Mouse (Mus musculus): Measurements from ENCODE around the gene Eif3g. TPM values are rescaled to one million over a fixed set of nuclear protein-coding genes. Genes with fewer than 3 reads are reported as not detected.

The Eif3g gene
- total and polyA plus RNA-seq, 2 experiments from 2014 or later = 95.7 to 232 TPM

- H3K27ac ChIP-seq (ENCODE audit: low read depth, low read length) = no peak overlapping the region
- H3K4me3 ChIP-seq (ENCODE audit: low read depth, low read length) = no peak overlapping the region
- H3K4me1 ChIP-seq (ENCODE audit: insufficient read depth, low read length) = peaks cover 3% of the 10 kb centered on the region; the same call in 1 of the 2 replicates
- no peaks in the 10 kb centered on the region for H3K27me3 ChIP-seq (ENCODE audit: insufficient read depth, low read length)
- no peak for TF ChIP-seq CTCF (IDR thresholded peaks at IDR 0.05)
- no peak overlapping the region for H3K9ac ChIP-seq (replicated peaks; ENCODE audit: low read length, poor library complexity, severe bottlenecking)
- peaks cover 15% of the 10 kb centered on the region for H3K36me3 ChIP-seq (ENCODE audit: insufficient read depth, low read length)
- no peak for DNase-seq (ENCODE audit: low spot score)
- no peaks in the 10 kb centered on the region for H3K9me3 ChIP-seq (ENCODE audit: low read length)
- H3K4me2 ChIP-seq (ENCODE audit: low read depth, low read length, poor library complexity, severe bottlenecking) = no peak overlapping the region
- no peak for ATAC-seq (ENCODE audit: low FRiP score)
- WGBS = 95% methylated on average over 2 of the region's 2 CpGs
These were observed 11.9 kb downstream of the Eif3g start for GRCm38 (mm10) chr9:20886563-20886962.

GRCm38 (mm10) chr9:20879097-20879792 is 19.2 kb downstream of the Eif3g start, which contains the start of gene Angptl6:
TSS of gene Angptl6 (minus strand) at chr9:20879727.
- Histone ChIP-seq H3K4me1 (ENCODE audit: insufficient read depth, low read length) (no peaks in the 10 kb centered on the region), H3K4me2 (ENCODE audit: low read depth, low read length, poor library complexity, severe bottlenecking) (peak within 1 kb of the TSS; percentile 71), H3K9ac (replicated peaks; ENCODE audit: low read length, poor library complexity, severe bottlenecking) (peak within 1 kb of the TSS; percentile 67), H3K27ac (ENCODE audit: low read depth, low read length) (peak within 1 kb of the TSS; percentile 90), H3K4me3 (ENCODE audit: low read depth, low read length) (peak within 1 kb of the TSS; percentile 37), H3K27me3 (ENCODE audit: insufficient read depth, low read length) (no peaks in the 10 kb centered on the region), H3K9me3 (ENCODE audit: low read length) (no peaks in the 10 kb centered on the region), H3K36me3 (ENCODE audit: insufficient read depth, low read length) (no peaks in the 10 kb centered on the region)
- ATAC-seq (ENCODE audit: low FRiP score) (no peak), DNase-seq (ENCODE audit: low spot score) (no peak)
- 91% methylated on average over 13 of the region's 13 CpGs for WGBS
- no peak for TF ChIP-seq CTCF (IDR thresholded peaks at IDR 0.05)

GRCm38 (mm10) chr9:20878710-20879065 is 19.7 kb downstream of the Eif3g start:
- no peak for TF ChIP-seq CTCF (IDR thresholded peaks at IDR 0.05)
- DNase-seq (ENCODE audit: low spot score) (no peak), ATAC-seq (ENCODE audit: low FRiP score) (peak; percentile 12; the same call in 1 of the 2 replicates)
- 17% methylated on average over 10 of the region's 10 CpGs for WGBS
- H3K4me2 ChIP-seq (ENCODE audit: low read depth, low read length, poor library complexity, severe bottlenecking) = peak overlapping the region; percentile 71
- H3K36me3 ChIP-seq (ENCODE audit: insufficient read depth, low read length) = no peaks in the 10 kb centered on the region
- peak overlapping the region; percentile 67 for H3K9ac ChIP-seq (replicated peaks; ENCODE audit: low read length, poor library complexity, severe bottlenecking)
- peak overlapping the region; percentile 90 for H3K27ac ChIP-seq (ENCODE audit: low read depth, low read length)
- no peaks in the 10 kb centered on the region for H3K4me1 ChIP-seq (ENCODE audit: insufficient read depth, low read length)
- H3K4me3 ChIP-seq (ENCODE audit: low read depth, low read length) = peak overlapping the region; percentile 37
- H3K9me3 ChIP-seq (ENCODE audit: low read length) = no peaks in the 10 kb centered on the region
- H3K27me3 ChIP-seq (ENCODE audit: insufficient read depth, low read length) = no peaks in the 10 kb centered on the region

- Histone ChIP-seq H3K27ac (ENCODE audit: low read depth, low read length) (peak overlapping the region; percentile 90), H3K4me3 (ENCODE audit: low read depth, low read length) (peak overlapping the region; percentile 37), H3K36me3 (ENCODE audit: insufficient read depth, low read length) (peaks cover 5% of the 10 kb centered on the region; the same call in 1 of the 2 replicates), H3K27me3 (ENCODE audit: insufficient read depth, low read length) (no peaks in the 10 kb centered on the region), H3K4me1 (ENCODE audit: insufficient read depth, low read length) (no peaks in the 10 kb centered on the region), H3K9me3 (ENCODE audit: low read length) (no peaks in the 10 kb centered on the region), H3K4me2 (ENCODE audit: low read depth, low read length, poor library complexity, severe bottlenecking) (peak overlapping the region; percentile 71), H3K9ac (replicated peaks; ENCODE audit: low read length, poor library complexity, severe bottlenecking) (peak overlapping the region; percentile 67)
- WGBS = under 1% methylated on average over 68 of the region's 69 CpGs
- peak; percentile 91 for ATAC-seq (ENCODE audit: low FRiP score)
- peak; percentile 91 for TF ChIP-seq CTCF (IDR thresholded peaks at IDR 0.05)
- peak; percentile 99 for DNase-seq (ENCODE audit: low spot score)
These were observed 20.2 kb downstream of the Eif3g start for GRCm38 (mm10) chr9:20878041-20878709.

- 31% methylated on average over 14 of the region's 14 CpGs for WGBS
- H3K9ac ChIP-seq (replicated peaks; ENCODE audit: low read length, poor library complexity, severe bottlenecking) = peak overlapping the region; percentile 46; the same call in 1 of the 2 replicates
- peaks cover 11% of the 10 kb centered on the region; the same call in 1 of the 2 replicates for H3K36me3 ChIP-seq (ENCODE audit: insufficient read depth, low read length)
- H3K27ac ChIP-seq (ENCODE audit: low read depth, low read length) = peak overlapping the region; percentile 65; the same call in 1 of the 2 replicates
- H3K4me2 ChIP-seq (ENCODE audit: low read depth, low read length, poor library complexity, severe bottlenecking) = peak overlapping the region; percentile 71
- peak overlapping the region; percentile 37 for H3K4me3 ChIP-seq (ENCODE audit: low read depth, low read length)
- no peaks in the 10 kb centered on the region for H3K9me3 ChIP-seq (ENCODE audit: low read length)
- H3K27me3 ChIP-seq (ENCODE audit: insufficient read depth, low read length) = no peaks in the 10 kb centered on the region
- no peak for DNase-seq (ENCODE audit: low spot score)
- no peaks in the 10 kb centered on the region for H3K4me1 ChIP-seq (ENCODE audit: insufficient read depth, low read length)
- no peak; the same call in 1 of the 2 replicates for ATAC-seq (ENCODE audit: low FRiP score)
- TF ChIP-seq CTCF (IDR thresholded peaks at IDR 0.05) = no peak
These were observed 21.0 kb downstream of the Eif3g start for GRCm38 (mm10) chr9:20877118-20878040.

All from midbrain, postnatal 0 days (tissue).